Mouse (Mus musculus) liver, postnatal 0 days (tissue): ENCODE results near the gene Gm5447. TPM values are rescaled to one million over a fixed set of nuclear protein-coding genes. Genes with fewer than 3 reads are reported as not detected.

Experiments
- ATAC-seq: fragments of 200-750 bp; cut with Nextera tagmentation; 2 replicates; pipeline ENCODE4 v1.8.0; 2017; ENCODE audit warnings: mild to moderate bottlenecking, moderate library complexity
- DNase-seq: peaks from one replicate; pipeline ENCODE4 v3.0.0-alpha.2; 2016
- H3K27ac ChIP-seq: fragments of 300-500 bp; sonication (generic); 2 replicates; pipeline ENCODE4 v1.5.1; 2014; ENCODE audit warnings: antibody characterized with exemption, moderate library complexity, mild to moderate bottlenecking, low read depth
- H3K27me3 ChIP-seq: fragments of 300-500 bp; sonication (generic); 2 replicates; pipeline ENCODE4 v1.6.1; 2014; ENCODE audit warnings: low read length, control low read depth, mixed read lengths; ENCODE audit not compliant: insufficient read depth
- H3K36me3 ChIP-seq: fragments of 300-500 bp; sonication (generic); replicated peaks from 2 replicates; pipeline ENCODE4 v1.6.1; 2014; ENCODE audit warnings: mild to moderate bottlenecking, control low read depth, low read length, moderate library complexity, mixed read lengths; ENCODE audit not compliant: insufficient read depth
- H3K4me1 ChIP-seq: fragments of 300-500 bp; sonication (generic); 2 replicates; pipeline ENCODE4 v1.6.1; 2014; ENCODE audit warnings: antibody characterized with exemption, mild to moderate bottlenecking, control low read depth; ENCODE audit not compliant: insufficient read depth
- H3K4me2 ChIP-seq: fragments of 300-500 bp; sonication (generic); 2 replicates; pipeline ENCODE4 v1.6.1; 2014; ENCODE audit warnings: low read depth, mild to moderate bottlenecking, low read length, moderate library complexity, mixed read lengths
- H3K4me3 ChIP-seq: fragments of 300-500 bp; sonication (generic); 2 replicates; pipeline ENCODE4 v1.5.1; 2014; ENCODE audit warnings: low read depth, low read length
- H3K9ac ChIP-seq: fragments of 300-500 bp; sonication (generic); replicated peaks from 2 replicates; pipeline ENCODE4 v1.6.1; 2014; ENCODE audit warnings: mild to moderate bottlenecking, moderate library complexity
- H3K9me3 ChIP-seq: fragments of 300-500 bp; sonication (generic); 2 replicates; pipeline ENCODE4 v1.6.1; 2016; ENCODE audit warnings: mild to moderate bottlenecking, control low read depth, low read length, mixed read lengths
- CTCF ChIP-seq: sonication (generic); IDR thresholded peaks from 2 replicates; pipeline ENCODE4 v1.5.1; 2016; ENCODE audit warnings: antibody characterized with exemption, low read depth
- EP300 ChIP-seq: IDR thresholded peaks from 2 replicates; pipeline ENCODE4 v1.6.1; 2016; ENCODE audit warnings: antibody characterized with exemption, low read depth, mild to moderate bottlenecking
- WGBS: fragments of 180-500 bp; shearing (Covaris S2); extraction: QIAGEN DNeasy Blood & Tissue Kit; methylation state at CpG from one replicate; pipeline ENCODE4 v1.1.7; 2014; ENCODE audit not compliant: insufficient replicate concordance; 5-methylcytosine and 5-hydroxymethylcytosine counted together
- polyA plus RNA-seq: library from polyadenylated mRNA; unstranded; fragments of >200 nt; fragmentation: Nextera tagmentation; extraction: Ambion mirVana; gene quantifications from 2 replicates; pipeline ENCODE4 v1.2.1, GENCODE M21; 2015

The Gm5447 gene
- polyA plus RNA-seq, 1 experiment from 2014 or later, result not detected

DNA sequence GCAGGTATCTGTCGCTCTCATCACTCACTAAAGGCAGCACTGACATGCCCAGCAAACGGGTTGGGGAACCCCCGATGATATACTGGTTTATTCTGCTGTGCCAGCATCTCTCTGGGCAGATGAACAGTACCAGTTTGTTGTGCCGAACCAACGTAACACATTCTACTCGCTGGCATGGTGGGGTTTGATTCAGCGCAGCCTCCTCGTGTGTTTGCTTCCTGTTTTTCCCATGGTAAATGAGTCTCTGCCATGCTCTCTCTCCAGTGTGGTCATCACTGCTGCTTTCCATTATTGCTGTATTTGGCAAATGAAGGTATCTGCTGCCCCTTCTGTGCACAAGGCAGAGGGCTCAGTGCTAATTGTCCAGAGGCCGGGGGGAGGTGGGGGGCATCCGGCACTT lies 15.7 kb downstream of the Gm5447 start:
- H3K9me3 ChIP-seq, result no peaks in the 10 kb centered on the region
- no peak overlapping the region for H3K4me2 ChIP-seq
- H3K4me1 ChIP-seq, result peaks cover 5% of the 10 kb centered on the region
- no peak overlapping the region for H3K27ac ChIP-seq
- H3K9ac ChIP-seq, result no peak overlapping the region
- ATAC-seq, result no peak
- TF ChIP-seq CTCF (no peak), EP300 (no peak)
- no peaks in the 10 kb centered on the region for H3K27me3 ChIP-seq
- 75% methylated on average over 10 of the region's 10 CpGs for WGBS
- no peaks in the 10 kb centered on the region for H3K36me3 ChIP-seq
- H3K4me3 ChIP-seq, result no peak overlapping the region
- DNase-seq, result no peak

DNA sequence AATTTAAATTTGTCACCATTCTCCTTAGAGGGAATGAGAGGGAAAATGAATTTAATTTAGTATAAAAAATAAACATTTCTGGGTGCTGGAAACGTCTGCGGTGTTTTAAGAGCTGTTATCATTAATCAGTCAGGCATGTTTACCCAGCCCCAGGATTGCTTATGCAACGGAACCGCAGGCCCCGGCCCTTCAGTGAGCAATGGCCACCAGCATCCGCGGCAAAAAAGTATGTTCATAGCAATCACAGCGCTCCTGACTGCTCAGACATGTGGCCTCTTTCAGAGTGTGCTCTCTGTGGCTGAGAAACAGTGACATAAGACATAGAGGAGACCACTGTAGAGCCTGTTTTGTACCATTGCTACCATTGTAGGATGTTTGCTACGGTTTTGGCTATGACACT lies 16.2 kb downstream of the Gm5447 start:
- 59% methylated on average over 9 of the region's 9 CpGs for WGBS

DNA sequence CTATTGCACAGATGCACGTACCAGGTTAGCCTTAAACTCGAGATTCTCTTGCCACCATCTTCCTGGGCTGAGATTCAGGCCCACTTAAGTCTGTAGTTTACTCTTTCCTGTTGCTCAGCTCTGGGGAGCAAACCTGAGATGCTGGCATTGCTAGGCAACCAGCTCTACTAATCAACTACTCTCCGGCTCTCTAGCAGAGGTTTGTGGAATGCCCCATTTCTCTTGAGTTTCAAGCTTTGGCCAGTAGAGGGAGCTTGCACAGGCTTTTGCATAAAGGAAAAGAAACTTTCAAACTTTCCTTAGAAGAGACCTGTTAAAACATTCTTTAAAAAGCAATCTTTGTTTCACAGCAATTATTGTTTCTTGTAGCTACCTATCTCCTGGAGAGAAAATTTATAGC lies 19.8 kb downstream of the Gm5447 start:
- Histone ChIP-seq H3K4me1 (no peaks in the 10 kb centered on the region), H3K4me3 (no peak overlapping the region), H3K36me3 (no peaks in the 10 kb centered on the region), H3K9me3 (no peaks in the 10 kb centered on the region), H3K27ac (no peak overlapping the region), H3K27me3 (no peaks in the 10 kb centered on the region), H3K9ac (no peak overlapping the region), H3K4me2 (no peak overlapping the region)
- peak; percentile 78 for TF ChIP-seq CTCF
- TF ChIP-seq EP300, result no peak
- ATAC-seq, result no peak
- DNase-seq, result peak; percentile 45
- WGBS, result 36% methylated on average over 3 of the region's 3 CpGs

More for the DNA sequence above, 16.2 kb downstream of the Gm5447 start:
- Histone ChIP-seq H3K27ac (no peak overlapping the region), H3K9ac (no peak overlapping the region), H3K4me2 (no peak overlapping the region), H3K4me3 (no peak overlapping the region), H3K36me3 (no peaks in the 10 kb centered on the region), H3K9me3 (no peaks in the 10 kb centered on the region), H3K27me3 (no peaks in the 10 kb centered on the region), H3K4me1 (peaks cover 4% of the 10 kb centered on the region)
- DNase-seq (no peak), ATAC-seq (no peak)
- no peak for TF ChIP-seq CTCF
- TF ChIP-seq EP300, result no peak

DNA sequence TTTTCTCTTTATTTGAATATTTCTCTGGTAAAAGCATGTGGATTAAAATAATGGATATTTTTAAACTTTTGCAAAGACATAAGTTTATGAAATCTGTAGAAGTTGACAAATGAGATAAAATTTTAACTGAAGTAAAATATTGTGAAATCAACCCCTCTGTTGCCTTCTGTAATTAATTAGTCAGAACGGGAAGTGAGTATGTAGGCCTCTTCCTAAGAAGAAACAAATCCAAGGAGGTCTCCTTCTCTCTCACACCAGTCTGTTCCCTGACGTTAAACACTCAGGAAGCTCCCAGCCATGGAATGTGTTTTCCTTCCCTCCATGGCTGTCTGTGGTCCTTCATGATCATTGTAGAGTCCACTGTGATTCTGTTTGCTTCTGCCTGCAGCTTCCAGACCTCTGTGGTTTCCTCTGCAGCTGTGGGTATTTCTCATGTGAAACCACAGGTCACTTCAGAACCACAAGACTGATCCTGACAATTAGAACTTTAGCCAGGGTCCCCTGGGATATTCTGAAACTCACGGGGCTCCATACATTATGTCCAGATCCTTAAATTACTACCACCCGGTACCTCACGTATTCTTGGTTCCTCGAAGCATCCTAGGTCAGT lies 20.4 kb downstream of the Gm5447 start:
- no peak for DNase-seq
- no peaks in the 10 kb centered on the region for H3K9me3 ChIP-seq
- no peak overlapping the region for H3K4me2 ChIP-seq
- no peaks in the 10 kb centered on the region for H3K27me3 ChIP-seq
- TF ChIP-seq CTCF (no peak), EP300 (no peak)
- no peaks in the 10 kb centered on the region for H3K4me1 ChIP-seq
- ATAC-seq, result no peak
- H3K27ac ChIP-seq, result no peak overlapping the region
- no peak overlapping the region for H3K9ac ChIP-seq
- WGBS, result 49% methylated on average over 6 of the region's 6 CpGs
- H3K36me3 ChIP-seq, result no peaks in the 10 kb centered on the region
- H3K4me3 ChIP-seq, result no peak overlapping the region

DNA sequence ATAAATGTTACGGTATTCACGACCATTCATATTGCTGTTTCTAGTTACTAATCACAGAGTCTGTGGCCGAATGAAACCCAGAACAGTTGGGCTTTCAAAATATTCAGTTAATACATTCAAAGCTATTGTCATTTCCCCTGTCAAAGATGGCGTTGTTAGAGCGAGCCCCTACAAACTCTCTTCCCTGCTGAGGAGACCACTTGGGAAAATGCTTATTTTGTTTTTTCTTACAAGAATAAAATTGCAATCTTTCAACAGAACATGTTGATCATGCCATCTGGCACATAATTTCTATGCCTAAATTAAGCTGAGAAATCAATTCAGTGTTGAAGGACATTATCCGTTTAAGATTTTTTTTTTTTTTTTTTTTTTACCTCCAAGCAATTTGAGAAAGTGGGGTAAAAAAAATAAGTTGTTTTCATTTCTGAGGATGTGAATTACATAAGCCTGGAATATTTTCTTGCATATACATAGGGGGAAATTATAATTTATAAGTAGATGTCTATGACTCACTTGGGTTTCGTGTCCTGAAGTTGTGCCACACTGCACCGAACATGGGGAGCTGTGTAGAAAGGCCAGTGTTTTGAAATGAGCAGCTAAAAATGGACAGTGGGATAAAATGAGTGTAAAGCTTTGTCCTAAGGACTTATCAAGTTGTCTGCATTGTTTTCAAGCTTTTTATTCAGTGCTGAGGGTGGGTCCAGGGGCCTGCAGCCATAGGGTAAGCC lies 23.7 kb downstream of the Gm5447 start:
- Histone ChIP-seq H3K27me3 (no peaks in the 10 kb centered on the region), H3K4me1 (no peaks in the 10 kb centered on the region), H3K9me3 (no peaks in the 10 kb centered on the region), H3K4me2 (no peak overlapping the region), H3K4me3 (no peak overlapping the region), H3K36me3 (no peaks in the 10 kb centered on the region), H3K27ac (no peak overlapping the region), H3K9ac (no peak overlapping the region)
- TF ChIP-seq EP300 (no peak), CTCF (no peak)
- ATAC-seq (no peak), DNase-seq (no peak)
- WGBS, result 75% methylated on average over 8 of the region's 8 CpGs

DNA sequence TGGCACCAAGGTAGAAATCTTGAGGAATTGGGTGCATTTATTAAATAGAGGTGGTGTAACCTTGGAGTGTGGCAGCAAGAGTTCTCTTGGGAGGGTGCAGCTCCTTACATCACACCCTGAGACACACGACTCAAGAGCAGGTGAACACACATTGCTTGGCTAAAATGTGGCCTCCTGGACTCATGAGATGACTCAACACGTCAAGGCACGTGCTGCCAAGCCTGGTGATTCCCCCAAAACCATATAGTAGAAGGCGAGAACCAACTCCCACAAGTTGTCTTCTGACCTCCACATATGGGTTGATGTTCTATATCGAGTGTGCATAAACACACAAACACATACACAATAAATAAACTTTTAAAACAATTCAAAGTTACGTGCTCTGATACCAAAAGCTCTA lies 25.8 kb downstream of the Gm5447 start:
- no peak overlapping the region for H3K9ac ChIP-seq
- TF ChIP-seq CTCF, result no peak
- no peak for TF ChIP-seq EP300
- no peak for DNase-seq
- no peak for ATAC-seq
- WGBS, result 60% methylated on average over 6 of the region's 6 CpGs
- H3K36me3 ChIP-seq, result no peaks in the 10 kb centered on the region
- no peaks in the 10 kb centered on the region for H3K27me3 ChIP-seq
- no peak overlapping the region for H3K4me3 ChIP-seq
- no peaks in the 10 kb centered on the region for H3K9me3 ChIP-seq
- no peak overlapping the region for H3K27ac ChIP-seq
- H3K4me2 ChIP-seq, result no peak overlapping the region
- H3K4me1 ChIP-seq, result peaks cover 3% of the 10 kb centered on the region; the same call in 1 of the 2 replicates
